Mouse (Mus musculus) ES-CJ7 (cell line): ENCODE measurements at regions not wholly inside any gene's neighbourhood (a gene's known extent, or its start where the extent isn't known, plus 50 kb on each side); places are given as distances from the start of the nearest gene placed in this dataset.
A peak's percentile ranks its signal among the peaks of the same experiment; 100 is the strongest.

ENCODE experiments used
- DNase-seq: peaks from one replicate; pipeline ENCODE4 v3.0.0; 2011; ENCODE audit warnings: low read depth, low spot score

DNA sequence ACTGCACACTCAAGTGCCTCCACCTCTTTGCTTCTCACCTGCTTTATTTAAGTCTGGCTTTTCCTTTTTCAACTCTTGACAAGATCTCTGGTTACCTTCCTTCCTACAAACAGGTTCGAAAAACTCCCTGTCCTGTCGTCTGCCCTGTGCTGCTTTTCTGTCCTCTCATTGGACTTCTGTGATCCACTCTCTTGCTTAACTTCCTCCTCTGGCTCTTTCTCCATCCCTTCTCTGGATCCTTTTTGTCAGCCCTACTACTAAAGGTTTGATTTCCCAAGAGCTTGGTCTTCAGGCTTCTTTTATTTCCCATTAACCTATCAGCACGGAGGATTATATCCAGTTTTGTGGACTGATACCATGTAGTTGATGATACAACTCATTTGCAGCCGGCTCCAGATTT lies 149.8 kb downstream of the Satb1 start:
- no peak for DNase-seq

DNA sequence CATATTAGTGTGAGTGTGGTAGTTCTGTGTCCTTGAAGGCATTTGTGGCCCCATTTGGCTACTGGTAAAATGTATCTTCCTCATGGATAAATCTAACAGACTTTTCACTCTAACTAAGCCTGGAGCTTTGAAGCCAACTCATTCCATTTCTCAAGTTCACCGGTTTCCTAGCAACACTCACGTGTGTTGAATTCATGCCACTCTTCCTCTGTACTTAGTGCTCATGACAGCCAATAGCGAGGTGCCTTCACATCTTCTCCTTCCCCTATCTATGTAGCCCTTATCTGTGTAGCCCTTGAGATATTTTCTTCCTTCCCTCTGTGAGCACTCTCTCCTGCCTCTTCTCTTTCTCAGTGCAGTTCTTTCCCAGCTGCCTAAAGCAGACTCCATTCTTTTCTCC lies 150.7 kb downstream of the Satb1 start:
- DNase-seq = no peak

DNA sequence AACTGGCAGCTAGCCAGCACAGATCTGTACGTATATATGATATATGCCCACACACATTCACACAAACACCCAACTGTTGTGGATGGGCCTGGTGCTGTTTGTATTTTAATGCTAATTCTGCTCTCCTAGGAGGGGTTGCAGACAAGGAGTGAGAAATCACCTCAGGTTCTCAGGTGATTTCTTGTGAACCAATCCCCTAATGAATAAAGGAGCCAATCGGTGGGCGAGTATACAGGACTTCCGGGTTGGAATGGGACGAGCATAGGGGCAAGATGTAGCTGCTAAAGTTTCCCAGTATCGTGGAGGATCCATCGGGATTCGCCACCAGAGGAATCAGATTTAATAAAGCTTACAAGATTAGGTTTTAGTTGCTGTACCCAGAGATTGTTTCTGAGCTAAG lies 155.6 kb downstream of the Satb1 start:
- peak; percentile 57 for DNase-seq

DNA sequence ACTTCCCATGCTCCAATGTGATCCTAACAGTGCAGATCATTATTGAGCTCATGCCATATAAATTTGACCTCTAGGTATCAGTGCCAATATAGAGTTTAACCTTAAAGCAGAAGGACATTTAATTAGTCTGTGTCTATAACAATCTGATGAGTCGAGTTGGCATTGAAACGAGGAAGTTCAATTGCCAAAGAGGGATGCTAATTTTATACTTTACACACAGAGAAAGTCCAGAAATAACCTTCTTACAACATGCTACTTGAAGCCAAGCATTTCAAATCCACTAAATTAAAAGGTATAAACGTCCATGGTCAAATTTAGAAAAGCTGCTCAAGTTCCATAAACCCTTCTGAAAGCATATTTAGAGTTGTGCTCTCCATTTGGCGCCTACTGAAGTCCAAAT lies 174.7 kb downstream of the Satb1 start:
- no peak for DNase-seq

DNA sequence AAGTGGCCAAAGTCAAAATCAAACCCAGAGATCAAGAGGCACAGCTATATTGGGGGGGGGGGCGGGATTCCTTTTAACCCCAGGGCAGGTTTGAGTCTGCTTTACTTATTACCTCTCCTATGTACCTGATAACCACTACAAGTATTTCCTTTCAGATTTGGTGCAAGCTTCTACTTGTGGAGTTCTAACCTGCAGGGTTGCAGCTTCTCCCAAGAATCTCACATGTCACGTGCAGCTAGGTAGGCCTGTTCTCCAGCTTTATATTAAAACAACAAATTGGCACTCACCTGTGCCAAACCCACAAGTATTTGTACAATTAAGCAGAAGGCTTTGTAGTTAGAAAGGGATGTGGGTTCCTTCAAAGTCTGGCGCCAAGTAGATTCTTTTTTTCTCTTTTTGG lies 179.2 kb downstream of the Satb1 start:
- DNase-seq = no peak

DNA sequence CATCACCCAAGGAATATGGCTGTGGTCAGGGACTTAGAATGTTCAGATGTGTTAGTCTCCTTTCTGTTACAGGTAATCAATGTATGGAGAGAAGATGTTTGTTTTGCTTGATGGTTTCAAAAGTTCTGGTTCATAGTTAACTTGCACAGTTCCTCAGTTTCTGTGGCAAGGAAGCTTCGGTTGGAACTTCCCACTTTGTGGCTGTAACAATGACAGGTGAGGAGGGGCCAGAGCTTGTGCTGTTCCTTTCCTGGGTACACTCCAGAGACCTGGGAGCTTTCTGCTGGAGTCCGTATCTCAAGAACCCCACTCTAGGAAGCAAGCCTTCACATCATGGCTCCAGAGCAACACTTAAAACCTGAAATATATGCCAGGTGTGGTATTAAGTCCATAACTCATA lies 181.2 kb downstream of the Satb1 start:
- DNase-seq = no peak

DNA sequence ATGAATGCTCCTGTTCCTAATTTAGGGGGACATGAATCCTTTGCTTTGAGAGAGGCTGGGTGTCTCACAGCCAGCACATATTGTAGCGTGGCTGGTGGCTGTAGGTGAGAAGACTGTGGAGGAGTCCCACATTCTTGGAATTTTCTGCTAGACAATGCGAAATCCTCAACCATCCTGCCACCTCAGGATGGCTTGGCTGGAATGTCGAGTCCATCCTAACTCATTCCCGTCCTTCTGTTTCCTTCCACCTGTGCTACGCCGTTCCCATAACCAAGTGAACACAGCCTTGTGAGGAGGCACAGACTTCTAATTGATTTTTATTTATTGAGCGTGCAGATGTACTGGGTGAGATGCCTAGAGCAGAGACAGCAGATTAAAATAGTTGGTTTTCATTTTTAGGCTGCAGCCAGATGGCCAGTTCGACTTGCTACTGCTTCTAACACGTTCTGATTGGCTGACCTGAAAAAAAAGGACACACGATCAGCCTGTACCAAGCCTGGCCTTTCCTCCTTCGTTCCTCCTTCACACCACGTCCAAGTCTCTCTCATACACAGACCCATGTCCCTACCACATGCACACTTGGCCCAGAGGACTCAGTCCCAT lies 183.8 kb downstream of the Satb1 start:
- DNase-seq = no peak

DNA sequence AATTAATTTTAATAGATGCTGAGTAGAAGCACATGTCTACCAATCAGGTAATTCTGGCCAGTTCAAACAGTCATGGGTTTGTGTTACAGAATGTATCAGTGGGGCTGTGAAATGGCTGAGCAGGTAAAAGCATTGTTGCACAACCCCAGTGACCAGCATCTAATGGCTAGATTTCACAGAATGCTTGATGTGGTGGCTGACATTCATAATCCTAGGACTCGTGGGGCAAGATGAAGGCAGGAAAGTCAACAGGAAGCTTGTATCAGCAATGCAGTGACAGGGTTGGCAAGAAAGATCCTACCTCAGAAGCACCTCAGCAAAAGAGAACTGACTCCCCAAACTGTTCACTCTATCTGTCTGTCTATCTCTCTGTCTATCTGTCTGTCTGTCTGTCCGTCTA lies 186.7 kb downstream of the Satb1 start:
- DNase-seq = no peak

DNA sequence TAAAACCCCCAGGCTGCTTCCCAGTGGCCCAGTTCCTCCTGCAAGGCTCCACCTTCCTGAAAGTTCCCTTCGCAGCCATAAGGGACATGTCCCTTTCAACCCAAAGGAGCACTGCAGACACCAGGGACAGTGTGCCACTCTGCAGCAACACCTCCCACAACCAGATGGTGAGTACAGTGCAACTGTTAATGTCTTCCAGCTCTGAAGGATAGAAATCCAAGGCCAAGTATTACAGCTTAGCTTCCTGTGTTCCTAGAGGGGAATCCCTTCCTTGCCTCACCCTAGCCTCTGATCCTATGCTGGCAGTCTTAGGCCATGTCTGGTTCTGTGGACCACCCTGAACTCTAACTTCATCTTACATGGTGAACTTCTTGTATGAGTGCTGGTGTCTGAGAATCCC lies 187.2 kb downstream of the Satb1 start:
- no peak for DNase-seq

DNA sequence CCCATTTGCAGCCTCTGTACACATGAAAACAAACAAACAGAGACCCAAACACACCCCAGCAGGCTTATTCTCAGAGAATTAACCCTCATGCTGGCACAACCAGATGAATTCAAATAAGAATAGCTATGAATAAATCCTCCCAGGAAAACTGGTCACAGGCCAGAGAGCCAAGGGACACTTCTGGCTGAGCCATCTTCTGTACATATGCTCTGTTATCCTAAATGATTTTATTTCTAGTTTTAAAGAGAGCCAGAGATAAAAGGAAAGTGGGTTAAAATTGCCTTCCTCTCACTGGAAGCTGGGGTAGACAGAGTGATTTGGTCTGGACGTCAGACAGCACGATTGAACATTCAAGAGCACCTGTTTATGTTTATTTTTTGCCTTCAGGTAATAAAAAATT lies 190.4 kb downstream of the Satb1 start:
- no peak for DNase-seq

DNA sequence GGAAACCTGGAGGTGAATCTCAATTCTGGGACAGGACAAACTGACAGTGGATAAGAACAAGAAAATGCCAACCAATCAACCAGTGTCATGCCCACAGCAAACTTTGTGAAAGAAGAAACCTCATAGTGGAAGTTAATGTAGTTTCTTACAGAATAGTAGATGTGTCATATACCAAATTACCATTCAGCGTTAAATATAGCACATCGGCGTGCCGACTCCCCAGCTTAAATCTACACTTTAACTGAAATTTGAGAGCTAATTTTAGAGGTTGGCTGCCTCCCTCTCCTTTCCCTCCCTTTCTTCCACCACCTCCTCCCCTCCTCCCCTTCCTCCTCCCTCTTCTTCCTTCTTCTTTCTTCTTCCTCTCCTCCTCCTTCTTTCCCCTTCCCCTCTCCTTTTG lies 197.2 kb downstream of the Satb1 start:
- DNase-seq = no peak

DNA sequence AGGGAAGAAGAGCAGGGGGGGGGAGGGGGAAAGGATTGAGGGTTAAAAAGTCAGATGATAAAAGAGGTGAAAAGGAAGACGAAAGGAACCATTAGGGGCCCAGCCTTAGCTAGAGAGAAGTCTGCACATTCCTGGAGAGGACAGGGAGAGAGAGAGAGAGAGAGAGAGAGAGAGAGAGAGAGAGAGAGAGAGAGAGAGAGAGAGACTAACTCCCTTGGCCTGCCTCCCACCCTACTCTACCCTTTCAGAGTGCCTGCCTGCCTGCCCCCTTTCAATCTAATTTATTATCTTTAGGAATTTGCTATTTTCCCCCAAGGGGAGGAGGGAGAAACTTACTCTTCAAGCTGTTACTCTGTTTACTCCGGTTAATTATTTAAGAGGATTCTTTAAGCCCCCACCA lies 201.5 kb downstream of the Satb1 start:
- DNase-seq = no peak

DNA sequence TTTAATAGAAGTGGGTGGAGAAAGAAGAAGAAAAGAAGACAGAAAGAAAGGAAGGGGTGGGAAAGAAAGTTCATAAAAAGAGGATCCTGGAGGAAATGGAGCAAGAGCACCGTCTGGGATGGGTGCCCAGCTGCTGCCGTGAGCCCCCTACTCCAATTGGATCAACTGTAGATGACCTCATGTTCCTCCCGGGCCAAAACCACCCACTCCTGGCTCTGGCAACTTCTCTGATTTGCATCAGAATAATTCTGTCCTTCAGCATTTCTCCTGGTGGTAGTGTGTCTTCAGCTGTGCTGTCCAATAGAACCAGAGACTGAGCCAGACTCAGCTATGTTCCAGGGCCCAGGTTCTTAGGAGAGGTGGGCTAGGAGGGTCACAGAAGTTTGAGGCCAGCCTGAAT lies 212.6 kb downstream of the Satb1 start:
- DNase-seq = peak; percentile 10

DNA sequence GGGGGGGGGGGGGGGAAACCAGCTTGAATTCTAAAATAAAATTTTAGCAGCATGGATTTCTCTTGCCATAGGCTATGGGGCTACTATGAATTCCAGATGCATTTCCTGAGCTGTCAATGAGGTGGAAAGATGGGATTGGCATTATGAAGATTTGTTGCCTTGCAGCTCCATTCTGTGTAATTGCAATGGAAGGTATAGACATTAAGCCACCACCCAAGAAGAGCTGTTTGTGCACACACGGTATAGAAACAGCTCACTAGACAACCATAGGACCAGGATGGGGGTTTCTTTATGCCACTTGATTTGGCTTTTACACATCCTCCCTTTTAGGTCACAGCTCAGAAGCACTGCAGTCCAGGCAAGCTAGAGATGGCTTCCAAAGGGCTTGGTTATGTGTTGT lies 247.8 kb downstream of the Satb1 start:
- no peak for DNase-seq

DNA sequence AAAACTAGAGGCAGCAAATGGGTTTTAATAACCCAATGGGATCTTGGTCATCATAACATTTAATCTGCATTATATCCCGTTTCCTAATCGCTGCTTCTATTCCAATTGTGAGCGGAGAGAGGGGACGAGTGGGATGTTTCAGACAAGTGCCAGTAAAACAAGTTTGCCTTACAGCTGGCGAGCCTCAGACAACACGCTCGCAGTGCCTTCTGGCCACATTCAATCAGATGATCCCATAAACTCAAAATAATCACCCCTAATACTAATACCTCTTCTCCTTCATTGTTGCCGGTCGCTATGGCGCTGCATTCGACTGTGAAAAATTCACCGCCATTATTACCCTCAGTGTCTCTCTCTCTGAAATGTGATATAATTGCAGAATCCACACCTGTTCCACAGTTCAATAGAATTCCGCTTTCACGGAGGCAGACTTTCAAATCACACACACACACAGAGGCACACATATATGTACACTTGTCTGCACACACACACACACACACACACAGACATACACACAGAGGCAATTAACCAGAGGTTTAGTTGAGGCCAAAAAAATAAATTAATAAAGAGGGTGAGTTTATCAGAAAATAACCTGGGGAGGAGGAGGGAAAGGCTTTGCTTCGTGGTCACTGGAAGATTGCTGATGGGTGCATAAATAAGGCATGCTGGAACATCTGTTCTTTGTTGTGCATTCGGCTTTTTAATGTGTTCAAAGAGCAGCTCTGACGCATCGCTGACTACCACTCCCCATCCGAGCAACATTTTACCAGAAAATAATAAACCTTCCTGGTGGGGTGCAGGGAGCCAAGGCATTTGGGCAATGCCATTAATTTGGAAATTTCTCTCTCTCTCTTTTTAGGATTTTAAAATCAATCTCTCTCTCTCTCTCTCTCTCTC lies 248.9 kb downstream of the Satb1 start:
- no peak for DNase-seq

DNA sequence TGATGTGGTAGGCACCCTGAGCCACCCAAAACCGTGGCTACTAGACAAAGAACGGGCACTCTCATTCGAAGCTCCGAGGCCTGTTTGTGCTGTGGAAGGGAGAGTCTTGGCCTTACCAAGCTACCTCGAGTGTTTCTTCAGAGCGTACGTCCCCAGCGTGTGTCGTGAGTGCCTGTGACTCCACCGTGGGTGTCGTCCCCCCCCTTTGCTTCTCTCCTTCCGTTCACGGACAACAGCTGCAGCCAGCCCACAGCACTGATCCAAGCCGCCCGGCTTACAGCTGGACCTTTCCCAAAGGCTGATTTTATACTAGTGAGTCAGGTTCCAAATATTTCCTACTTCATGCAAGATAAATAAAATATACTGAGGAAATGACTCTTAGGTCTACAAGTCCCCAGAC lies 249.8 kb downstream of the Satb1 start:
- no peak for DNase-seq

DNA sequence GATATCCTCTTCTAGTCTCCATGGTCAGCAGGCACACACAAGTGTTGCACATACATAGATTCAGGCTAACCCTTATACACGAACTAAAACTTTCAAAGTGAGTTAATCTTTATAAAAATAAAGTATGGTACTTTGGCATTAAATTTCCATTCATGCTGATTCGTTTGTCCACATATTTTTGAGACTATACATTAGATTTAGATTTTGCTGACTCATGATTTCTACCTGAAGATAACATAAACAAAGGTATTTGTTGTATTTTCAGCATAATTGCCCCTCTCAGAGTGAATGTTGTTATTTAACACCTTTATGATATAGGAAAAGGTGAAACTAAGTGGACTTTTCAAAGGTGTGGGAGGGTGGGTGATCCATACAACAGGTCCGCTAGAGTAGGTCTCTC lies 277.2 kb downstream of the Satb1 start:
- DNase-seq = no peak

DNA sequence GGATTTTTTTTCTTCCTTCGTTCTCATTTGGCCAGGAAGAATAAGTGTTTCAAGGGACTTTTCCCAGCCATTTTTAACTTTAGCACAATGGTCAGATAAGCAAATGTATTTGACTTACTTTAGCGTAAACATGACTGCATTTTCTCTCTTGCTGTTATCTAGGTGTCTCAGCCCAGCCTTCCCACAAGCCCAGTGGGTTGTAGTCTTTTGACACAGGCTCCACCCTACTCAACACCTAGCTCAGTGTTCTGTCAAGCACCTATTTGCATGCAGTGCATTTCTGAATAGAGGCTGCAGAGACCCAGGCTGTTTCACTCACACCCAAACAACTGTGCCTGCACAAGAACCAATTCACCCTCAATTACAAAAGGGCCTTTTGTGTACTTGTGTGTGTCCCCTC lies 278.6 kb downstream of the Satb1 start:
- peak; percentile 25 for DNase-seq

DNA sequence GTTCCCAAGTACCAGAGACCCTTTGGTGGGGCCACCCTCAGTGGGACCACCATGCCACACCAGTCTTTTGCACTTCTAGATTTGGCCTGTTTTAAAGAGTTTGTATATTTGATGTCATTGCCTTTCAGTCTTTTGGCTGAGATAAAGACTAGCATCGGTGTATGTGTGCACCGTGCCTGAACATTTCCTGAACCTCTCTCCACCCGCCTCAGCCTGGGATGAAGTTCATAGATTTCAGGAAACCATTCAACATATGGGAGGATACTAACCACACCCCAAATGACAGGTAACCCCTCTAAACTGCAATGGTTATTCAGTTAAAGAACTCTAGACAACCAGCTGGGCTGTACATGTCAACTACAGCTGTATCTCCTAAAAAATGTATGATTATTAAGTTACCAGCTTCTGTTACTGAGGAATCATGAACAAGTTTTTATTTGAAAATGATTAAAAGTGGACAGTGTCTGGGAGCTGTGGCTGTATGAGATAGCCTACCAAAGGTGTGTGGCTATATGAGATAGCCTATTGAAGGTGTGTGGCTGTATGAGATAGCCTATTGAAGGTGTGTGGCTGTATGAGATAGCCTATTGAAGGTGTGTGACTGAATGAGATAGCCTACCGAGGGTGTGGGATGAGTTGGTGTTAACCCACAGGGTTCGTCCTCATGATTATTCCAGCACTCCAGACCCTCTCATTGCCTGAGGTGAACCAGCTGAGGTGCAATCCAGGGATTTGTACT lies 280.6 kb downstream of the Satb1 start:
- DNase-seq = no peak

DNA sequence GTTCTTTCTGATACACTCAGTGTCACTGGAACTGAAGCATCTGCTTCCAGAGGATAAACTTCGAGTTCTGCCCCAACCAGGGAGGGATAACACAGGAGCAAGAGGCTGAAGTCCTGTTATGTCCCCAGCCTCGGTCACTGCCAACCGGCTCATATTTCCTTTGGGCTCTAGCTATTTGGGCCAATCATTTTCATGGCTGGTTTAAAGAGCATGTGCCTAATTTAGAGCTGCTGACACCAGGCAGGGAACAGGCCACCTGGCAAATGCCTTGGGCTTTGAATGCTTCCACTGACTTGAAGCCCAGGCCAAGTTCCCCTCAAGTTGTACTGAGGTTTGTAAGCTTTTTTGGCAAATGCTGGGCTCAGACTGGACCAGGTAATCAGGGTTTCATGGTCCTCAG lies 286.1 kb downstream of the Satb1 start:
- no peak for DNase-seq

DNA sequence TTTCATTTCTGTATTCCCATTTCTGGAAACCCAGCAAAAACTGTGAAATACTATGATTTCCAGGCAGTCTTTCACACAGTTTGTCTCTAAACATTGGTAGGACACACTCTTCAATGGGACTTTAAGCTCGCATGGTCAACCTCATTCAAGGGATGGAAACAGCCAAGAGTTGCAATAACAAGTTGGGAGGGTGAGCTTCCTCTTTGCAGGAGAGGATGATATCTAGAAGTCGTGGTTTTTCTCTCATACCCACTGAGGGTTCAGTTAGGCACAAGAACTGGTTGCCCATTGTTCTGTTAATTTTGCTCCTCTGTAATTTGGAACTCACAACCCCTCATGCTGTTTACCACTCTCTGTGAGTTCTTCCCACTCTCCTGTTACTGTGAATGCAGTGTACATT lies 290.5 kb downstream of the Satb1 start:
- no peak for DNase-seq

DNA sequence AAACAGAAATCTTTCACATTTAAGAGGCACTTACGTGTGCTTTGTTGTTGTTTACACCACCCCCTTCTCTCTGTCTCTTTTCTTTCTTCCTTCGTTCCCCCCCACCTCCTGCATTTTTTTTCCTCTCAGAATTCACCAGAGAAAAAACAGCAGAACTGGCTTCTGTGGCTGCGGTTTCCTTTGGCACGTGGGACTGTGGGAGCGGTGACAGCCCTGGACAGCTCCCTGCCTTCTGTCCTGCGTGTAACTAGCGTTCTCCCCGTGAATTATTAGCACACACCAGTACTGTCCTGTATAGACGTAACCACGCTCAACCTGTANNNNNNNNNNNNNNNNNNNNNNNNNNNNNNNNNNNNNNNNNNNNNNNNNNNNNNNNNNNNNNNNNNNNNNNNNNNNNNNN lies 298.4 kb downstream of the Satb1 start:
- no peak for DNase-seq

DNA sequence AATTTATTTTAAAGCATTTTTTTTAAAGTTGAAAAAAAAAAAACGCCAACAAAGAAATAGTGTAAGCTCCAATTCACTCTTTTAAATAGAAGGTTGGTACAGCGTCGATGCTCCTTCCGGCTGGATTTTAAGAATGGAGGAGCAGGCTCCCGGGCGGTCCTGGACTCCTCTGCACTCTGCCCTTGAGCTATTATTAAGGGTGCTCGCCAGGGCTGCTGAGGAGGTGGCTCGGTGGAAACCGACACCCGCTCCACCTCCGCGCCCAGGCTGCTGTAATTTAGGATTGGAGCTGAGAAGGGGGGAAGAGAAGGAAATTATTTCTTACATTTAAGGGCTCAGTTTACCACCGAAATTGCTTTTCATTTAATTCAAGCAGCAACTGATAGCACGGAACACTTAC lies 298.8 kb downstream of the Satb1 start:
- DNase-seq = no peak
